Mouse (Mus musculus): Measurements from ENCODE around the gene Cdh4.

DNA sequence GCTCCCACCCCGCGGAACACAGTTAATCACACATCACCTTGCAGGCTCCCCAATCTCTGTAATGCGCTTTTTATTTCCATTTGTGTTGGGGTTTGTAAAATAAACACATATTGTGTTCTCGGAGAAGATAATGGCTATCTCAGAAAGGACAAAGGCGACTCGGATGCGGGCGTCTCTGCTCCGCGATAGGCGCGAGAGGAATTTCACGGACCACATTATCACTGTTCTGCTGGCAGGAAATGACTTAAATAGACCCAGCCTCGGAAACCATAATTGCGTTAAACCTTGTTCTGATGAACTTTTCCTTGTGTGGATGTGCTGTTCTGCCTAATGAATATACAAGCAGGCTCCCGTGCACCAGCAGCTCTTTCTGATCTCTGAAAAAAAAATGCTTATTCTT lies 140.7 kb downstream of the Cdh4 start:
- TF ChIP-seq POLR2A (IDR thresholded peaks at IDR 0.05; ENCODE audit: borderline replicate concordance, insufficient read depth, low read length) (no peak), CTCF (IDR thresholded peaks at IDR 0.05; ENCODE audit: borderline replicate concordance, insufficient read depth, low read depth, low read length) (no peak)

Data from cerebellum, adult 2 months (tissue).